Mouse (Mus musculus) kidney, adult 11 months (tissue): ENCODE data around the gene Ect2.

ENCODE experiments used
- DNase-seq: peaks from one replicate; pipeline ENCODE4 v3.0.0; 2022

The Ect2 gene

GRCm38 (mm10) chr3:27064886-27065285, 88.8 kb downstream of the Ect2 start:
- no peak for DNase-seq

GRCm38 (mm10) chr3:27063399-27064260, 90.0 kb downstream of the Ect2 start:
- no peak for DNase-seq

GRCm38 (mm10) chr3:27060441-27060840, 93.2 kb downstream of the Ect2 start:
- no peak for DNase-seq

GRCm38 (mm10) chr3:27059529-27060322, 94.0 kb downstream of the Ect2 start:
- DNase-seq: no peak

GRCm38 (mm10) chr3:27055471-27055870, 98.2 kb downstream of the Ect2 start:
- DNase-seq: no peak

- DNase-seq: no peak
Measured at GRCm38 (mm10) chr3:27054766-27055165, 98.9 kb downstream of the Ect2 start.
